Mouse (Mus musculus) adrenal gland, postnatal 10 days (tissue): Measurements from ENCODE around the gene Flnb. TPM values are rescaled to one million over a fixed set of nuclear protein-coding genes. Genes with fewer than 3 reads are reported as not detected.
A peak's percentile ranks its signal among the peaks of the same experiment; 100 is the strongest.

ENCODE experiments used
- DNase-seq: peaks from one replicate; pipeline ENCODE4 v3.0.0; 2021; ENCODE audit warnings: mixed read lengths
- total RNA-seq, 2 experiments: library from RNA; stranded (reverse); gene quantifications; 2 replicates each; pipeline ENCODE4 v1.2.3; 2021

Flnb gene
- total RNA-seq, 2 experiments from 2014 or later, result 43.6 to 52.7 TPM

GRCm38 (mm10) chr14:7900481-7901049 lies 82.8 kb downstream of the Flnb start:
- no peak for DNase-seq

DNA sequence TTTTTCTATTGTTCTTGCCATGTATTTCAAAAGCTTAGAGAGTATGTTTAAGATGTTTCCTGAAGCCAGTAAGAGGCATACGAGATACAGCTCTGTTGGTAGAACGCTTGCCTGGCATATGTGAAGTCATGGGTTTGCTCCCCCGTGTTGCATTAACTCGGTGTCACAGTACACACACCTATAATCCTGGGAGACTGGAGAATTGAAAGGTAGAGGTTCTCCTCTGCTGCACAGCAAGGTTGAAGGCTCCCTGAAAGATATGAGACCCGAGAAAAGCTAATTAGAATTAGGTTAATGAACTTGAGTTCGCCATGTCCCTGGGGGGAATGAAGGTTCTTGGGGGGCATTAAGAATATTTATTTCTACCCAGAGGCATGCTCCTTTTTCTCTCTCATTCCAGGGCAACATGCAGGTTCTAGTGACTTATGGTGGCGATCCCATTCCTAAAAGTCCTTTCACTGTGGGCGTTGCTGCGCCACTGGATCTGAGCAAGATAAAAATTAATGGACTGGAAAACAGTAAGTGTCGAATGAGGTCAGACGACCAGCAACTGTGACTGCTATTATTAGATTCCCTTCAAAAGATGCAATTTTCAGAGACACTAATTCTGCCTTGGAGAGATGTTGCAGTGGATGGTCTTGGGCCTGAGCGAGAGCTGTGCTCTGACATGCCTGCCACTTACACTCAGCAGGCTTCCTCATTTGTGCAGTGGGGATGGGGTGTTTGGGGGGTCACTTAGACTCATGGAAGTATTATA lies 83.9 kb downstream of the Flnb start:
- no peak for DNase-seq

DNA sequence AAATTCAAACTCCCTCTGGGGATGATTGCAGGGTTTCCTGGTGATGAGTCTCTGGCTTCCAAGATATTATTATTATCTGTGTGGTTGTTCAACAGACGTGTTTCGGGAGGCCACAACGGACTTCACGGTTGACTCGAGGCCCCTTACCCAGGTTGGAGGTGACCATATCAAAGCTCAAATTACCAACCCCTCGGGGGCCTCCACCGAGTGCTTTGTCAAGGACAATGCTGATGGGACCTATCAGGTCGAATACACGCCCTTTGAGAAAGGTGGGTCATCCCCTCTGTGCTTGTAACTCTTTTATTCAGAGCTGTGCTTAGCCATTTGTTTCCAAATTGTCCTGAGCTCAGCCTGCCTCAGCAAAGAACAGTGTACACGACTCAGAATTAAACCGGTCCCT lies 89.3 kb downstream of the Flnb start:
- DNase-seq, result no peak

DNA sequence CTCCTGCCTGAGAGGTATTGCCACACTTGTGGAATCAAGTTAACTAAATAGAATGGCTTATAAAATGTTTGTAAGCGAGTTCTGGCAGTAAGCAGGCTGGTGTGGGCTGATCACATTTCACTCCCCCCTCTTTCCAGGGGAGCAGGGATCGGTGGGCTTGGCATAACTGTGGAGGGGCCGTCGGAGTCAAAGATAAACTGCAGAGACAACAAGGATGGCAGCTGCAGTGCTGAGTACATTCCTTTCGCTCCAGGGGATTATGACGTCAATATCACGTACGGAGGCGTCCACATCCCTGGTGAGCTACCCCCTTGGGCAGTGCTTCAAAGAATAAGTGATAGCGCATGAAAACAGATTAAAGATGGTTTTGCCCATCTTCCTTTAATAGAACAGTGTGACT lies 91.7 kb downstream of the Flnb start:
- DNase-seq, result no peak

GRCm38 (mm10) chr14:7913842-7914241 lies 96.1 kb downstream of the Flnb start:
- no peak for DNase-seq

DNA sequence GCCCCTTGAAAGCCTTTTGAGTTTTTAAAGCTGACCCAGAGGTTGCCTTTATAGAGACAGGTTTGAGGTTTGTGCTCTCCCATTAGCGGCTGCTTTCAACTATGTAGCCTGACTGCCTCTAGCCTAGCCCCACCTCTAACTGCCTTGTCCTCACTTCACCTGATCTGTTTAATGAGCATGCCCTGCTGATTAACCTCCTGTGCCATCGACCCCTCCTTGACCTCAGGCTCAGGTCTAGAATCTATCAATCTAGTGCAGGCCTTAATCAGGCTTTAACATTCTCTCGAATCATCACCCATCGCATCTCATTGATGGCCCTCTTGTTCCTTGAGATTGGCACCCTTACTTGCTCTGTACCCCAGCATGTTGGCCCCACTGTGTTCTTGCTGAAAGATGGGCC lies 96.7 kb downstream of the Flnb start:
- no peak for DNase-seq

DNA sequence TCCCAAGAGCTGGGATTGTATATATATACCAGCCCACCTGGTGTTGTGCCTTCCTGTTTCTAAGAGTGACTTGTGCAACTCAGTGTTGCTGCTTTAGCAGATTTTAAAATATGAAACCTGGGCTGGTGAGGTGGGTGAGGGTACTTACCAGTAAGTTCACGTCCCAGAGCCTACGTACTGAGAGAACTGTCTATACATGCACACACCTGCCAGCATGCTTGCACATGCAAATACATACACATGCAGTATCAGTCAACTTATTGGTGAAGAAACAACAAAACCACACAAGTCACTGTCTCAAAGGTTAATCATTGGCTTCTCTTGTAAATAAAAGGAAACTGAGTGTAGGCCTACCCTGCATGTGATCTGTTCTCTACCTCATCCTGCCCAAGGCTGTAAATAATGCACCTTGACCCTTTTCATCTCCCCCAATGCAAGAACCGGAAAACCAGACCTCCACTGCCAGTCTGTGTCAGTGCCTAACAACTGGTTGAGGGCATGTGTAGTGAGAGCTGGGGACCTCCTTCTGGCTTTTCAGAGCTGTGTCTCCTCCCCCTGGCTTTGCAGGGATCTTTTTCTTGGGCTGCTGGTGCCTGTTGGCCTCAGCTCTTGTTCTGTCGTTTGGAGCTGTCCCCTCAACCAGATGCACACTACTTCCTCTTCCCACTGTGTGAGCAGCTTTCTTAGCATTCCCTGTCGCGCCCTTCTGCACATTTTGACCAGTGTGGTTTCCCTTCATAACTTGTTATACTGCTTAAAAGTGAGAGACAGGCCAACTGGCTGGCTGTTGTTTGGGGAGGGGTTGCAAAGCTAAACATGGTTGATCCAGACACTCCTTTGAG lies 100.6 kb downstream of the Flnb start:
- no peak for DNase-seq

GRCm38 (mm10) chr14:7919309-7919708 lies 101.6 kb downstream of the Flnb start:
- DNase-seq, result no peak

DNA sequence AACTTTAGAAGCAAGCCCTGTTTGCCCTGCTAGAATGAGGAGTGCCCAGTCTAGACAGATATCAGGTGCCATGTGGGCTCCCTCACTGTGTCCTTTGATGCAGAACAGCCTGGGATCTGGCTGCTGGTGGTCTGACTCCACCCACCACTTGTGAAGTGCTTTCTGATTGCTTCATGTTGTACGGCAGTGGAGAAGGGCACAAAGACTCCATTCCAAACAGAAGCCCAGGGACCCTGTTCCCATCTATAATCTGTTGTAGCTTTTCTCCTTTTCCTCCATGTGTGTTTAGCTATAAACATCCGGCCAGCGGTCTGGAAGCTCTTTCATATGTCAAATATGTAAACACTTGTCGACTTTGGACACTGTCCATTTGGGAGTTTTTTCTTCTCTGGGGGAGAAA lies 102.2 kb downstream of the Flnb start:
- DNase-seq, result no peak

DNA sequence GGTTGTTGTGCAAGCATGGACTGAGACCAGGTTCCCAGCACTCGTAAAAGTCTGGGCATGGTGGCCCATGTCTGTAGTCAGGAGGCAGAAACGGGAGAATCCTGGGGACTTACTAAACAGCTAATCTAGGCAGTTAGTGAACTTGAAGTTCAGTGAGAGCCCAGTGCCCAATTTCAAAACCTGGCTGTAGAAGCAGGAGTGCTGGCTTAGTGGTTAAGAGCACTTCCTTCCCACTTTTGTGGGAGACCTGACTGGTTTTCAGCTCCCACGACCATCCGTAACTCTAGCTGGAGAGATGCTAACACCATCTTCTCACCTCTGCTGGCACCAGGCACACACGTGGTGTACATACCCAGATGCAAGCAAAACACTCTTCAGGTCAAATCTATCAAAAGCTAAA lies 103.7 kb downstream of the Flnb start:
- no peak for DNase-seq

- no peak for DNase-seq
Observed at GRCm38 (mm10) chr14:7923635-7924034, 105.9 kb downstream of the Flnb start.

GRCm38 (mm10) chr14:7928362-7928761 lies 110.6 kb downstream of the Flnb start:
- no peak for DNase-seq

DNA sequence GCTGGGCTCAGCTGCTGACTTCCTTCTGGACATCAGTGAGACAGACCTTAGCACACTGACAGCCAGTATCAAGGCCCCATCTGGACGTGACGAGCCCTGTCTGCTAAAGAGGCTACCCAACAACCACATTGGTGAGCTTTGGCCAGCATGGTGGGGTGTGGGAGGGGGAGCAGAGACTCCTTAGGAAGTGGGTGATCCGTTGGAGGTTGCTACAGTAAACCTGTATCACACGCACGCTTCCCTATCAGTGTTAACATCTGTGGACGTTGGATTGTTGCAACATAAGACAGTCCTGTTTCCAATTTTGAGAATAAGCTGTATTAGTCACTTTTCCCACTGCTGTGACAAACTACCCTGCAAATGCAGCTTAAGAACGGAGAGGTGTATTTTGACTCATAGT lies 111.3 kb downstream of the Flnb start:
- DNase-seq, result no peak

DNA sequence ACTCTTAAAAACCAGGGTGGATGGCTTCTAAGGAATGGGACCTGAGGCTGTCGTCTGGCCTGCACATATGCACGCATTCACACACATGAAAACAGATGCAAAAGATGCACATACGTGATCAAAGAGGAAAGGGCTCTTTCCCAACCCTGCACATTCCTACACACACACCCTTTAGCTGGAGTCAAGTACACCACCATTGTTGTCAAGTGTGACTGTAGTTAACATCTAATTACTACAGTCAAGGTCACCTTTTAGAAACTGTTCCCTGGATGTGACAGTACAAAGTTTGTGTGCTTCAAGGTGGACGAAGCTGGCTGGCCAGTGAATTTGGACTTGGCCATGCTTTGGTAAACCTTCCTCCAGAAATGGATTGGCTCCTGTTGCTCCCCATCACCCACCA lies 114.4 kb downstream of the Flnb start:
- DNase-seq, result no peak

- no peak for DNase-seq
Observed at GRCm38 (mm10) chr14:7934166-7934565, 116.4 kb downstream of the Flnb start.

GRCm38 (mm10) chr14:7937052-7937630 lies 119.4 kb downstream of the Flnb start:
- no peak for DNase-seq

- no peak for DNase-seq
Observed at GRCm38 (mm10) chr14:7938809-7939784, 121.3 kb downstream of the Flnb start.

DNA sequence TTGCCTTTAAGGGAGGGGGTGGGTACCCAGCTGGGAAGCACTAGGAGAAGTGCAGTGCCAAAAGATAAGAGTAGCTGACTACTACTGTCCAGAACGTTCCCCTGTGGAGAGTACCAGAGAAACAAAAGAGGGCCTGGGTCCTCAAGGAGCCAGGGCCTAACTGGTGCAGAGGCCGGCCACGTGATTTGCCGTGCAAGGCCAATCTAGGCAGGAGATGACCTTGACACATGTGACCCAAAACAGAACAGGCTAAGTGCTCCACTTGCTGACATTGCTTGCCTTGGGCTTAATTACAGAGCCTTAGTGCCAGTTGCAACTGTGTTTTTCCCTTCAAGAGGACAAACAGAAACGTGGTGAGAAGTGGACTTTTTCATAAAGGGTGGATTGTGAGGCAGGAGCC lies 123.7 kb downstream of the Flnb start:
- no peak for DNase-seq

DNA sequence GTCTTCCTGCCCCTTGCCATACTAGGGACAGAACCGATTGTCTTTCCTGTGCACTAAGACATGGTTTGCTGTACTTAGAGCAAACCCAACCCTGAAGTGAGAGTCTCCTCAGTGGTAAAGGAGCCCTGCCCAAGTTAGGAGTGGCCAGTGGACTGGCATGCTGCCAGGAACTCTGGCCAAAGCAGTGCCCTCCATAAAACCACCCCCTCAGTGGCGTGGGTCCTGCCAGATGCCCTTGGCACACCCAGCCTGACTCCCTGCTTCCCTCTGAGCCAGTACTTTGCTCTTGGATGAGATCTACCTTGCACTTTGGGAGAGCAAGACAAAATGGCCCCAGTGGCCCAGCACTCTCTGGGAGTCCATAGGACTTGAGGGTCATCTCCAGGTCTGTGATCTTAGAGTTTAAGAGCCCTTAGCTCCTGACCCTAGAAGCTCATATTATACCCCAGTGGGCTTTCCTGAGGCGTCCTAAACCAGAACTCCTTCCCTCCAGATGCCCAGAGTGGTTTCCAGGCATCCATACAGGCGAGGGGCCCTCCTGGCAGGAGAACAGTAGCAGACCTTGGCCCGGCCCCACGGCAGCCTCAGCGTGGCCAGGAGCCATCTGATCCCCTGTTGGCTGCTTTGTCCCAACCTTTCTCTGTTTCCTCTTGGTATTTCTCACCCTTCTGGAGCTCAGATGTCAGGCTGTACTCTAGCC lies 125.5 kb downstream of the Flnb start:
- peak; percentile 80 for DNase-seq

GRCm38 (mm10) chr14:7943801-7944135 lies 126.0 kb downstream of the Flnb start:
- peak; percentile 46 for DNase-seq

- DNase-seq, result peak; percentile 33
Observed at GRCm38 (mm10) chr14:7944349-7945039, 126.7 kb downstream of the Flnb start.
